Mouse (Mus musculus) liver, embryonic 11.5 days (tissue): ENCODE measurements around the gene Ret. TPM values are rescaled to one million over a fixed set of nuclear protein-coding genes. Genes with fewer than 3 reads are reported as not detected.

ENCODE experiments used
- ATAC-seq: fragments of 200-750 bp; cut with Nextera tagmentation; replicated peaks from 2 replicates; pipeline ENCODE4 v1.8.0; 2017; ENCODE audit warnings: moderate number of reproducible peaks, mild to moderate bottlenecking, moderate TSS enrichment, moderate library complexity; ENCODE audit not compliant: low FRiP score
- DNase-seq: peaks from one replicate; pipeline ENCODE4 v3.0.0-alpha.2; 2017; ENCODE audit warnings: low spot score
- H3K27ac ChIP-seq: fragments of 300-500 bp; sonication (generic); 2 replicates; pipeline ENCODE4 v1.5.1; 2014; ENCODE audit warnings: mild to moderate bottlenecking, low read depth, low read length, control low read depth
- H3K27me3 ChIP-seq: fragments of 300-500 bp; sonication (generic); replicated peaks from 2 replicates; pipeline ENCODE4 v1.6.1; 2014; ENCODE audit warnings: low read length, mixed read lengths; ENCODE audit not compliant: control insufficient read depth, insufficient read depth
- H3K36me3 ChIP-seq: fragments of 300-500 bp; sonication (generic); 2 replicates; pipeline ENCODE4 v1.6.1; 2014; ENCODE audit warnings: mild to moderate bottlenecking, low read length, moderate library complexity, mixed read lengths; ENCODE audit not compliant: control insufficient read depth, insufficient read depth
- H3K4me1 ChIP-seq: fragments of 300-500 bp; sonication (generic); replicated peaks from 2 replicates; pipeline ENCODE4 v1.6.1; 2014; ENCODE audit warnings: low read length, mixed read lengths; ENCODE audit not compliant: control insufficient read depth, insufficient read depth
- H3K4me2 ChIP-seq: fragments of 300-500 bp; sonication (generic); 2 replicates; pipeline ENCODE4 v1.6.1; 2014; ENCODE audit warnings: mild to moderate bottlenecking, control low read depth, moderate library complexity
- H3K4me3 ChIP-seq: fragments of 300-500 bp; sonication (generic); 2 replicates; pipeline ENCODE4 v1.5.1; 2014; ENCODE audit warnings: low read depth, low read length, control low read depth
- H3K9ac ChIP-seq: fragments of 300-500 bp; sonication (generic); 2 replicates; pipeline ENCODE4 v1.6.1; 2014; ENCODE audit warnings: low read depth, low read length, control low read depth
- H3K9me3 ChIP-seq: fragments of 300-500 bp; sonication (generic); 2 replicates; pipeline ENCODE4 v1.6.1; 2016; ENCODE audit warnings: low read length, inconsistent platforms, mixed read lengths; ENCODE audit not compliant: control insufficient read depth
- WGBS: fragments of 180-500 bp; shearing (Covaris S2); extraction: QIAGEN DNeasy Blood & Tissue Kit; methylation state at CpG from one replicate; pipeline ENCODE4 v1.1.7; 2014; 5-methylcytosine and 5-hydroxymethylcytosine counted together
- polyA plus RNA-seq: library from polyadenylated mRNA; unstranded; fragments of >200 nt; fragmentation: Nextera tagmentation; extraction: Ambion mirVana; gene quantifications from 2 replicates; pipeline ENCODE4 v1.2.1, GENCODE M21; 2014

Gene Ret
- polyA plus RNA-seq, 1 experiment from 2014 or later: 0.95 TPM

GRCm38 (mm10) chr6:118140961-118141360, 56.6 kb downstream of the Ret start:
- WGBS: 74% methylated on average over 6 of the region's 6 CpGs
- Histone ChIP-seq H3K4me3 (no peak overlapping the region), H3K27ac (no peak overlapping the region), H3K36me3 (no peaks in the 10 kb centered on the region), H3K4me1 (peaks cover 7% of the 10 kb centered on the region; the same call in 1 of the 2 replicates), H3K4me2 (no peak overlapping the region), H3K27me3 (no peaks in the 10 kb centered on the region), H3K9me3 (no peaks in the 10 kb centered on the region), H3K9ac (no peak overlapping the region)
- ATAC-seq (no peak), DNase-seq (no peak)

- WGBS: 6% methylated on average over 63 of the region's 66 CpGs
- H3K9me3 ChIP-seq: no peaks in the 10 kb centered on the region
- no peaks in the 10 kb centered on the region for H3K27me3 ChIP-seq
- H3K4me3 ChIP-seq: peak within 1 kb of the TSS; percentile 84
- peak within 1 kb of the TSS; percentile 73 for H3K27ac ChIP-seq
- H3K9ac ChIP-seq: peak within 1 kb of the TSS; percentile 85
- peak within 1 kb of the TSS; percentile 77 for H3K4me2 ChIP-seq
- H3K4me1 ChIP-seq: peaks cover 7% of the 10 kb centered on the region
- DNase-seq (peak; percentile 95), ATAC-seq (peak; percentile 98)
- no peaks in the 10 kb centered on the region for H3K36me3 ChIP-seq
Measured at GRCm38 (mm10) chr6:118138731-118139709, 58.5 kb downstream of the Ret start, which contains the start of gene Csgalnact2. Gene Csgalnact2 (minus strand): TSS chr6:118139140.

- no peaks in the 10 kb centered on the region for H3K9me3 ChIP-seq
- H3K27me3 ChIP-seq: no peaks in the 10 kb centered on the region
- no peak overlapping the region for H3K9ac ChIP-seq
- DNase-seq (no peak), ATAC-seq (no peak)
- no peak overlapping the region for H3K4me3 ChIP-seq
- WGBS: 40% methylated on average over 2 of the region's 2 CpGs
- no peaks in the 10 kb centered on the region for H3K36me3 ChIP-seq
- H3K4me1 ChIP-seq: peaks cover 7% of the 10 kb centered on the region
- peak overlapping the region; percentile 77 for H3K4me2 ChIP-seq
- H3K27ac ChIP-seq: no peak overlapping the region
Measured at GRCm38 (mm10) chr6:118137148-118137547, 60.4 kb downstream of the Ret start.

- ATAC-seq: no peak
- Histone ChIP-seq H3K27me3 (no peaks in the 10 kb centered on the region), H3K36me3 (no peaks in the 10 kb centered on the region), H3K9ac (no peak overlapping the region), H3K4me1 (peaks cover 7% of the 10 kb centered on the region), H3K4me3 (no peak overlapping the region), H3K9me3 (no peaks in the 10 kb centered on the region), H3K27ac (no peak overlapping the region), H3K4me2 (no peak overlapping the region)
- 91% methylated on average over 1 of the region's 1 CpGs for WGBS
- no peak for DNase-seq
Measured at GRCm38 (mm10) chr6:118134461-118134860, 63.1 kb downstream of the Ret start.

GRCm38 (mm10) chr6:118130022-118130421, 67.5 kb downstream of the Ret start:
- Histone ChIP-seq H3K4me1 (peaks cover 12% of the 10 kb centered on the region), H3K27me3 (no peaks in the 10 kb centered on the region), H3K9me3 (no peaks in the 10 kb centered on the region), H3K36me3 (no peaks in the 10 kb centered on the region), H3K4me3 (no peak overlapping the region), H3K27ac (no peak overlapping the region), H3K4me2 (no peak overlapping the region), H3K9ac (no peak overlapping the region)
- DNase-seq: no peak
- ATAC-seq: no peak
- WGBS: 57% methylated on average over 2 of the region's 2 CpGs

- DNase-seq (no peak), ATAC-seq (peak; percentile 73)
- WGBS: 8% methylated on average over 6 of the region's 6 CpGs
Measured at GRCm38 (mm10) chr6:118127827-118128487, 69.6 kb downstream of the Ret start.

GRCm38 (mm10) chr6:118127198-118127597, 70.3 kb downstream of the Ret start:
- Histone ChIP-seq H3K9ac (no peak overlapping the region), H3K4me2 (peak overlapping the region; percentile 1), H3K9me3 (no peaks in the 10 kb centered on the region), H3K4me1 (peaks cover 12% of the 10 kb centered on the region), H3K36me3 (peaks cover 3% of the 10 kb centered on the region; the same call in 1 of the 2 replicates), H3K27me3 (no peaks in the 10 kb centered on the region), H3K4me3 (no peak overlapping the region), H3K27ac (peak overlapping the region; percentile 2; the same call in 1 of the 2 replicates)
- DNase-seq (no peak), ATAC-seq (no peak)
- 47% methylated on average over 7 of the region's 7 CpGs for WGBS

More at GRCm38 (mm10) chr6:118127827-118128487, 69.6 kb downstream of the Ret start:
- Histone ChIP-seq H3K27ac (peak overlapping the region; percentile 2; the same call in 1 of the 2 replicates), H3K36me3 (peaks cover 3% of the 10 kb centered on the region; the same call in 1 of the 2 replicates), H3K27me3 (no peaks in the 10 kb centered on the region), H3K4me1 (peaks cover 12% of the 10 kb centered on the region), H3K4me2 (peak overlapping the region; percentile 47), H3K4me3 (no peak overlapping the region), H3K9ac (no peak overlapping the region), H3K9me3 (no peaks in the 10 kb centered on the region)

- Histone ChIP-seq H3K27ac (no peak overlapping the region), H3K4me2 (no peak overlapping the region), H3K36me3 (peaks cover 3% of the 10 kb centered on the region; the same call in 1 of the 2 replicates), H3K9me3 (no peaks in the 10 kb centered on the region), H3K9ac (no peak overlapping the region), H3K4me3 (no peak overlapping the region), H3K27me3 (no peaks in the 10 kb centered on the region), H3K4me1 (peaks cover 12% of the 10 kb centered on the region)
- ATAC-seq (no peak), DNase-seq (no peak)
Measured at GRCm38 (mm10) chr6:118126577-118126976, 70.9 kb downstream of the Ret start.
